Mouse (Mus musculus) olfactory bulb, adult 2 months (tissue): Measurements from ENCODE around the gene Rnf114.

Experiments used
- CTCF ChIP-seq: fragments of 200-500 bp; IDR thresholded peaks from 2 replicates; pipeline ENCODE4 v1.5.1; 2012; ENCODE audit warnings: low read depth, mild to moderate bottlenecking, low read length, moderate library complexity; ENCODE audit not compliant: insufficient read depth
- POLR2A ChIP-seq: fragments of 200-500 bp; IDR thresholded peaks from 2 replicates; pipeline ENCODE4 v1.6.1; 2012; ENCODE audit warnings: mild to moderate bottlenecking, low read depth, low read length, moderate library complexity; ENCODE audit not compliant: insufficient read depth

GRCm38 (mm10) chr2:167474218-167474617, 18.2 kb upstream of the Rnf114 start:
- no peak for TF ChIP-seq POLR2A
- no peak for TF ChIP-seq CTCF
